Mouse (Mus musculus) brown adipose tissue, adult 24 weeks (tissue): Measurements from ENCODE around the gene Prkaca. TPM values are rescaled to one million over a fixed set of nuclear protein-coding genes. Genes with fewer than 3 reads are reported as not detected.
A peak's percentile ranks its signal among the peaks of the same experiment; 100 is the strongest.
"Not testable (repeated sequence)": the region's sequence is repeated elsewhere in the genome, so short reads cannot be mapped to it uniquely, and the experiment has no call there.

ENCODE experiments used
- H3K27ac ChIP-seq: fragments of 200-500 bp; replicated peaks from 2 replicates; pipeline ENCODE4 v1.5.1; 2012; ENCODE audit warnings: low read depth, mild to moderate bottlenecking, low read length
- H3K4me1 ChIP-seq: fragments of 200-500 bp; 2 replicates; pipeline ENCODE4 v1.6.1; 2012; ENCODE audit warnings: low read length, mixed read lengths; ENCODE audit not compliant: control insufficient read depth, insufficient read depth, insufficient read length
- H3K4me3 ChIP-seq: fragments of 200-500 bp; 2 replicates; pipeline ENCODE4 v1.5.1; 2012; ENCODE audit warnings: low read depth, mild to moderate bottlenecking, low read length, moderate library complexity; ENCODE audit not compliant: insufficient read depth
- polyA plus RNA-seq: library from polyadenylated mRNA; stranded (reverse); fragments of >200 nt; gene quantifications from 2 replicates; pipeline ENCODE4 v1.2.4, GENCODE M21; 2012; ENCODE audit not compliant: missing spikeins, insufficient read depth, insufficient read length

Prkaca gene
- polyA plus RNA-seq, 1 experiment, result 332 TPM

- Histone ChIP-seq H3K27ac (peak overlapping the region; percentile 92), H3K4me3 (no peak overlapping the region)
These were observed 8.6 kb upstream of the Prkaca start for GRCm38 (mm10) chr8:83964015-83964765.

GRCm38 (mm10) chr8:83967701-83968100 lies 5.1 kb upstream of the Prkaca start:
- Histone ChIP-seq H3K4me3 (no peak overlapping the region), H3K4me1 (peaks cover 8% of the 10 kb centered on the region; the same call in 1 of the 2 replicates), H3K27ac (no peak overlapping the region)

More at GRCm38 (mm10) chr8:83964015-83964765, 8.6 kb upstream of the Prkaca start:
- H3K4me1 ChIP-seq, result peaks cover 2% of the 10 kb centered on the region; the same call in 1 of the 2 replicates

- Histone ChIP-seq H3K4me1 (peaks cover 8% of the 10 kb centered on the region), H3K4me3 (no peak overlapping the region), H3K27ac (peak overlapping the region; percentile 69)
These were observed 1.7 kb upstream of the Prkaca start for GRCm38 (mm10) chr8:83971121-83971520.

- Histone ChIP-seq H3K4me1 (peaks cover 11% of the 10 kb centered on the region), H3K27ac (peak overlapping the region; percentile 69), H3K4me3 (peak overlapping the region; percentile 59)
These were observed 1.1 kb upstream of the Prkaca start for GRCm38 (mm10) chr8:83971661-83972060.

GRCm38 (mm10) chr8:83973161-83974031 lies 603 bp downstream of the Prkaca start:
- Histone ChIP-seq H3K27ac (peak overlapping the region; percentile 76), H3K4me3 (peak overlapping the region; percentile 75), H3K4me1 (peaks cover 26% of the 10 kb centered on the region)

GRCm38 (mm10) chr8:83974521-83974920 lies 1.7 kb downstream of the Prkaca start:
- Histone ChIP-seq H3K27ac (peak overlapping the region; percentile 76), H3K4me1 (peaks cover 30% of the 10 kb centered on the region), H3K4me3 (peak overlapping the region; percentile 75)

GRCm38 (mm10) chr8:83976101-83976630 lies 3.4 kb downstream of the Prkaca start:
- Histone ChIP-seq H3K27ac (peak overlapping the region; percentile 76), H3K4me1 (peaks cover 33% of the 10 kb centered on the region)

GRCm38 (mm10) chr8:83976779-83977350 lies 4.1 kb downstream of the Prkaca start:
- H3K27ac ChIP-seq, result peak overlapping the region; percentile 80
- H3K4me1 ChIP-seq, result peaks cover 29% of the 10 kb centered on the region
- H3K4me3 ChIP-seq, result peak overlapping the region; percentile 48; the same call in 1 of the 2 replicates

More at GRCm38 (mm10) chr8:83976101-83976630, 3.4 kb downstream of the Prkaca start:
- H3K4me3 ChIP-seq, result 0 out of 2 replicates have a peak overlapping the region, but pooled peaks have one; percentile 7

GRCm38 (mm10) chr8:83977646-83978045 lies 4.9 kb downstream of the Prkaca start:
- Histone ChIP-seq H3K4me1 (peaks cover 28% of the 10 kb centered on the region), H3K27ac (peak overlapping the region; percentile 80), H3K4me3 (peak overlapping the region; percentile 48)

- Histone ChIP-seq H3K4me1 (peaks cover 28% of the 10 kb centered on the region), H3K4me3 (peak overlapping the region; percentile 48), H3K27ac (peak overlapping the region; percentile 80; the same call in 1 of the 2 replicates)
These were observed 5.4 kb downstream of the Prkaca start for GRCm38 (mm10) chr8:83978200-83978599.

GRCm38 (mm10) chr8:83980250-83980649 lies 7.5 kb downstream of the Prkaca start:
- Histone ChIP-seq H3K4me3 (no peak overlapping the region), H3K27ac (no peak overlapping the region), H3K4me1 (peaks cover 28% of the 10 kb centered on the region)

- Histone ChIP-seq H3K4me1 (peaks cover 28% of the 10 kb centered on the region), H3K27ac (no peak overlapping the region)
These were observed 8.1 kb downstream of the Prkaca start for GRCm38 (mm10) chr8:83980845-83981244.

GRCm38 (mm10) chr8:83981533-83981932 lies 8.7 kb downstream of the Prkaca start:
- peaks cover 24% of the 10 kb centered on the region for H3K4me1 ChIP-seq
- no peak overlapping the region for H3K4me3 ChIP-seq
- no peak overlapping the region for H3K27ac ChIP-seq

More at GRCm38 (mm10) chr8:83980845-83981244, 8.1 kb downstream of the Prkaca start:
- no peak overlapping the region for H3K4me3 ChIP-seq

GRCm38 (mm10) chr8:83982449-83982848 lies 9.7 kb downstream of the Prkaca start:
- H3K4me1 ChIP-seq, result peaks cover 15% of the 10 kb centered on the region
- no peak overlapping the region for H3K4me3 ChIP-seq
- no peak overlapping the region for H3K27ac ChIP-seq

GRCm38 (mm10) chr8:83983222-83983621 lies 10.4 kb downstream of the Prkaca start:
- not testable (repeated sequence) for H3K27ac ChIP-seq, H3K4me3 ChIP-seq, H3K4me1 ChIP-seq
